Mouse (Mus musculus): ENCODE results near the gene Pnkd.
A peak's percentile ranks its signal among the peaks of the same experiment; 100 is the strongest.

Gene Pnkd

GRCm38 (mm10) chr1:74284543-74285160, at the start of gene Pnkd, which contains the start of gene Aamp:
TSS of gene Pnkd (plus strand) at chr1:74284930.
TSS of gene Aamp (minus strand) at chr1:74284738.
- peak; percentile 100 for DNase-seq (ENCODE audit: low spot score)

GRCm38 (mm10) chr1:74235938-74236589, 48.7 kb upstream of the Pnkd start, which contains the start of gene Arpc2:
TSS of gene Arpc2 (plus strand) at chr1:74236084.
- peak; percentile 98 for DNase-seq (ENCODE audit: low spot score)

GRCm38 (mm10) chr1:74236590-74237317, 48.0 kb upstream of the Pnkd start:
- peak; percentile 59 for DNase-seq (ENCODE audit: low spot score)

GRCm38 (mm10) chr1:74237671-74238070, 47.1 kb upstream of the Pnkd start:
- no peak for DNase-seq (ENCODE audit: low spot score)

- DNase-seq (ENCODE audit: low spot score) = no peak
Observed at GRCm38 (mm10) chr1:74238136-74238535, 46.6 kb upstream of the Pnkd start.

- no peak for DNase-seq (ENCODE audit: low spot score)
Observed at GRCm38 (mm10) chr1:74239162-74239561, 45.6 kb upstream of the Pnkd start.

GRCm38 (mm10) chr1:74239618-74240017, 45.1 kb upstream of the Pnkd start:
- DNase-seq (ENCODE audit: low spot score) = no peak

- DNase-seq (ENCODE audit: low spot score) = no peak
Observed at GRCm38 (mm10) chr1:74240311-74240710, 44.4 kb upstream of the Pnkd start.

- no peak for DNase-seq (ENCODE audit: low spot score)
Observed at GRCm38 (mm10) chr1:74240832-74241231, 43.9 kb upstream of the Pnkd start.

- no peak for DNase-seq (ENCODE audit: low spot score)
Observed at GRCm38 (mm10) chr1:74245525-74245924, 39.2 kb upstream of the Pnkd start.

GRCm38 (mm10) chr1:74248799-74249198, 35.9 kb upstream of the Pnkd start:
- DNase-seq (ENCODE audit: low spot score) = peak; percentile 20

- DNase-seq (ENCODE audit: low spot score) = no peak
Observed at GRCm38 (mm10) chr1:74249331-74249980, 35.3 kb upstream of the Pnkd start.

GRCm38 (mm10) chr1:74250096-74250495, 34.6 kb upstream of the Pnkd start:
- no peak for DNase-seq (ENCODE audit: low spot score)

- no peak for DNase-seq (ENCODE audit: low spot score)
Observed at GRCm38 (mm10) chr1:74255704-74256345, 28.9 kb upstream of the Pnkd start.

GRCm38 (mm10) chr1:74256782-74257181, 27.9 kb upstream of the Pnkd start:
- no peak for DNase-seq (ENCODE audit: low spot score)

GRCm38 (mm10) chr1:74262510-74262909, 22.2 kb upstream of the Pnkd start:
- DNase-seq (ENCODE audit: low spot score) = no peak

GRCm38 (mm10) chr1:74268750-74269149, 16.0 kb upstream of the Pnkd start:
- DNase-seq (ENCODE audit: low spot score) = no peak

GRCm38 (mm10) chr1:74271659-74272058, 13.1 kb upstream of the Pnkd start:
- DNase-seq (ENCODE audit: low spot score) = no peak

GRCm38 (mm10) chr1:74275015-74275414, 9.7 kb upstream of the Pnkd start:
- DNase-seq (ENCODE audit: low spot score) = no peak

GRCm38 (mm10) chr1:74277041-74277440, 7.7 kb upstream of the Pnkd start:
- DNase-seq (ENCODE audit: low spot score) = no peak

GRCm38 (mm10) chr1:74277883-74278537, 6.7 kb upstream of the Pnkd start:
- no peak for DNase-seq (ENCODE audit: low spot score)

All from spleen, adult 12 weeks (tissue).